Mouse (Mus musculus) CD8-positive naive resting alpha-beta T cell, adult 2 months (primary cell): ENCODE measurements around the gene Tshb.

Experiments used
- DNase-seq, 2 experiments: peaks; one replicate each; pipeline ENCODE4 v3.0.0; 2022; ENCODE audit warnings: low read depth in 2 of 2, low spot score in 2 of 2

Gene Tshb

GRCm38 (mm10) chr3:102738161-102738901 is 44.2 kb downstream of the Tshb start:
- DNase-seq, result no peak

GRCm38 (mm10) chr3:102737106-102737505 is 45.4 kb downstream of the Tshb start:
- DNase-seq, result no peak

GRCm38 (mm10) chr3:102736436-102736835 is 46.1 kb downstream of the Tshb start:
- no peak for DNase-seq

GRCm38 (mm10) chr3:102735638-102736037 is 46.9 kb downstream of the Tshb start:
- no peak for DNase-seq

- peak in 1 of 2 experiments; percentile 32 for DNase-seq
Measured at GRCm38 (mm10) chr3:102735031-102735558, 47.4 kb downstream of the Tshb start.

GRCm38 (mm10) chr3:102734313-102735030 is 48.0 kb downstream of the Tshb start, which contains the start of gene Tspan2:
TSS of gene Tspan2 (plus strand) at chr3:102734529.
- DNase-seq, result peak in 1 of 2 experiments; percentile 11

GRCm38 (mm10) chr3:102733936-102734312 is 48.6 kb downstream of the Tshb start:
- DNase-seq, result no peak

GRCm38 (mm10) chr3:102733050-102733449 is 49.5 kb downstream of the Tshb start:
- no peak for DNase-seq

GRCm38 (mm10) chr3:102732619-102733018 is 49.9 kb downstream of the Tshb start:
- no peak for DNase-seq

- DNase-seq, result no peak
Measured at GRCm38 (mm10) chr3:102731112-102731511, 51.4 kb downstream of the Tshb start.

- no peak for DNase-seq
Measured at GRCm38 (mm10) chr3:102729416-102729815, 53.1 kb downstream of the Tshb start.
